Mouse (Mus musculus): ENCODE measurements around the gene Map3k10. TPM values are rescaled to one million over a fixed set of nuclear protein-coding genes. Genes with fewer than 3 reads are reported as not detected.

Gene Map3k10
- polyA plus RNA-seq, 3 experiments from 2014 or later = 0.88 to 1.4 (median 0.91) TPM

DNA sequence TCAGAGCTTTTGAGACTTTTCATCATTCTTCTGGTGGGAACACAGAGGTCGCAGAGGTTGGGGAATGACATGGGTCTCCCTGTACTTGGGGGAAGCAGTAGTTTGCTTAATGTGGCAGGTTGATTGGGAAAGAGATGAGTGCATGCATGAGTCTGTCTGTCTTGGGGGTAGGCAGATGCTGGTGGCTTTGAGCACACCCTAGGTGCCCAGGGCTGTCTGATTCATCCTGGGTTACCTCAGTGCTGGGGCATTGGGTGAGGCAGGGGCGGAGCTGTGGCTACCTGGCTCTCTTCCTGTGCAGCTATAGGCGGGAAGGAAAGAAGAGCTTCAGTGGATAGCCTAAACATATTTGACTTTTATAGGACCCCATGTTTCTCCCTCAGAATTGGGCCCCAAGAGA lies 66.3 kb downstream of the Map3k10 start:
- ATAC-seq = no peak

DNA sequence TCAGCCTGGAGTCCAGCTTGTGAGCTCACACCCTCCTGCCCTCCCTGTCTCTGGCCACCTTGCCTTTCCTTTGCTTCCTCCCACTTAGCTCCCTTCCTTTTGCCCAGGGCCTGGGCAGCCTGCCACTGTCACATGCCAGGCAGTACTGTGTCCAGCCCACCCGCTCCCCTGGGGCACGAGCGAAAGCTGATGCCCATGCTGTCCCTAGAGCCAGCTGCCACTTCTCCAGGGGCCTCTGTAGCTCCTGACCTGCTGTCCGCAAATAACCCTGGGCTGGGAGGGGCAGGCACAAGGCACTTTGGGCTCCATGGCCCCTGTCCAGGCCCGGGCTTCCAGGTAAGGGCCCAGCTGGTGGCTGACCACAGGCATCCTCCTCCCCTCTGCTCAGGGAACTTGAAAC lies 66.8 kb downstream of the Map3k10 start:
- no peak for ATAC-seq

DNA sequence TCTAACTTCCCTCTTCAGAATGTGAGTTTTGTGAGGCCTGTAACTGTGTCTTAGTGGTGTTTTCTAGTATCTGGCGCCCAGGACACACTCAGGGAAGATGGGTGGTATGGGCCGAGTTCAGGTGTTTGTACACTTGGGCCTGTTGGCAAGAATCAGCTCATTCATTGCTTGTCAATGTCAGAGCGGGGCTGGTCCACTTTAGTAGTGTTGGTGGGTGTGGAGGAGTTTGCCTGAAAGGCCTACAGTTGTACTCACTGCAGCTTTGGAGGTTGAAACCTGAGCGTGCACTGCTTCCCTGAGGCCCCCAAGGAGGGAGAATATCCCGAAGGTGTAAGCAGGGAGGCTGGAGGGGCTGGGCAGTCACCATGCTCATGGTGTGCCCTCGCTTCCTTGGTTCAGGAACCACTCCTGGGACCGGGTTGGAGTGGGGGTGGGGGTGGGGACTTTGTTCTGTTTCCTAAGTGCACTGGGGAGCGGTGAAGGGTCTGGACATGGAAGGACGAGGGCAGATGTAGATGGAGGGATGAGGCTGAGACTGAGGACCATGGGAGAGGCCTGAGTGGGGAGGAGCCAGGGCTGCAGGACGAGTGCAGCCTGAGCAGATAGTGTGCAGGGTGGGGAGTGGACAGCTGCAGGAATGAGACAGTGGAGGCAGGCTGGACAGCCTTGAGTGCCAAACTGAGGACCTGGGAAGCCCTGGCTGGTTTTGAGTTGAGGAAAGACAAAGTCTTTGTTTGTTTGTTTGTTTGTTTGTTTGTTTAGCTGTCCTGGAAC lies 67.7 kb downstream of the Map3k10 start:
- ATAC-seq = no peak

Other genes starting within 250 kb of the Map3k10 start
- under 1 TPM; 0.12 to 0.23 (median 0.13) TPM for gene Sptbn4, start 226.9 kb downstream of the Map3k10 start, polyA plus RNA-seq (2017; shearing (Covaris generic))
- gene Blvrb, start 226.6 kb downstream of the Map3k10 start, polyA plus RNA-seq (2017; shearing (Covaris generic)) = 10 to 100 TPM in 2 of 3 experiments, 1 to 10 TPM in 1; 6.0 to 21.7 (median 17.0) TPM
- gene Sertad3, start 200.8 kb downstream of the Map3k10 start, polyA plus RNA-seq (2017; shearing (Covaris generic)) = 10 to 100 TPM; 37.6 to 53.5 (median 42.6) TPM
- 10 to 100 TPM; 38.7 to 44.4 (median 40.2) TPM for gene Sertad1, start 187.7 kb downstream of the Map3k10 start, polyA plus RNA-seq (2017; shearing (Covaris generic))
- gene Prx, start 175.3 kb downstream of the Map3k10 start, polyA plus RNA-seq (2017; shearing (Covaris generic)) = under 1 TPM; 0.24 to 0.52 (median 0.30) TPM
- gene Hipk4, start 151.3 kb downstream of the Map3k10 start, polyA plus RNA-seq (2017; shearing (Covaris generic)) = under 1 TPM; 0.20 to 0.33 (median 0.23) TPM
- 100 to 1,000 TPM; 155 to 246 (median 192) TPM for gene Pld3, start 121.4 kb downstream of the Map3k10 start, polyA plus RNA-seq (2017; shearing (Covaris generic))
- 10 to 100 TPM; 16.4 to 24.4 (median 21.4) TPM for gene 2310022A10Rik, start 121.4 kb downstream of the Map3k10 start, polyA plus RNA-seq (2017; shearing (Covaris generic))
- 10 to 100 TPM; 41.6 to 51.3 (median 43.1) TPM for gene Akt2, start 83.0 kb downstream of the Map3k10 start, polyA plus RNA-seq (2017; shearing (Covaris generic))
- gene Ttc9b, start 20.7 kb downstream of the Map3k10 start, polyA plus RNA-seq (2017; shearing (Covaris generic)) = not detected
- gene Zfp607b, start 14.7 kb upstream of the Map3k10 start, polyA plus RNA-seq (2017; shearing (Covaris generic)) = 1 to 10 TPM; 1.9 to 3.5 (median 3.3) TPM
- 10 to 100 TPM in 1 of 3 experiments, 1 to 10 TPM in 2; 7.2 to 12.6 (median 8.5) TPM for gene Zfp60, start 56.8 kb upstream of the Map3k10 start, polyA plus RNA-seq (2017; shearing (Covaris generic))
- 1 to 10 TPM; 6.0 to 9.0 (median 6.5) TPM for gene Zfp626, start 132.6 kb upstream of the Map3k10 start, polyA plus RNA-seq (2017; shearing (Covaris generic))
- 1 to 10 TPM; 5.8 to 8.0 (median 6.9) TPM for gene Zfp59, start 164.0 kb upstream of the Map3k10 start, polyA plus RNA-seq (2017; shearing (Covaris generic))
- 10 to 100 TPM in 1 of 3 experiments, 1 to 10 TPM in 2; 5.8 to 11.0 (median 8.7) TPM for gene Zfp607a, start 182.9 kb upstream of the Map3k10 start, polyA plus RNA-seq (2017; shearing (Covaris generic))